ENCODE assay signal across 30 mouse cellular contexts in the genomic region with DNA sequence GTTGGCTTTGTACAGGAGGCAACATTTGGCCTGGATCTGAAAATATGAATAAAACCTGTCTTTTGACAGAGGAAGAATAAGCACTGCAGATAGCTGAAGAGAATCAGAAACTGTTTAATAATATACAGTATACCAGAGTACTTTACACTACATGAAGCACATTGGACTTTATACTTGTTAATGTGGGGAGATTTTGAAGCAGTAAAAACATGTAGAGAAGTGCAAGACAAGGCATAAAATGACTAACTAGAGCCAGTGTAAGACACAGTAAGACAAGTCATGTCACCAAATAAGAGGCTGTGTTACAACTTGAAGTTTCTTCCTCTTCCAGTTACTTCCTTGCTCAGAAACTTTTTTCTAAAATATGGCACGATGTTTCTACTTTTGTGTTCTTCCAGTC. TPM values are rescaled to one million over a fixed set of nuclear protein-coding genes. Genes with fewer than 3 reads are reported as not detected.
"Had no signal": no experiment of that assay in that cellular context is flagged by ENCODE, and none has a peak within 500 bp of the region (broad histone marks: within the 10 kb centered on the region; RNA-seq: fewer than 3 reads in every experiment).

No protein-coding gene starts in this region.

- H3K9me3 ChIP-seq: heart, embryonic 13.5 days; heart, embryonic 15.5 days; hindbrain, embryonic 13.5 days; hindbrain, embryonic 15.5 days; kidney, embryonic 15.5 days; limb, embryonic 10.5 days; limb, embryonic 12.5 days; liver, embryonic 15.5 days had no signal

- ATAC-seq: forebrain, postnatal 0 days; hindbrain, postnatal 0 days had no signal

- DNase-seq: forebrain, postnatal 0 days; gastrocnemius, postnatal 14 days; gastrocnemius, postnatal 36 days; heart, adult 11 months; heart, adult 2 months; heart, postnatal 14 days; heart, postnatal 36 days; kidney, adult 18-20 months; kidney, postnatal 25 days; kidney, postnatal 4 days; liver; liver, embryonic 13.5 days had no signal

- H3K36me3 ChIP-seq: heart, embryonic 13.5 days; heart, embryonic 15.5 days; hindbrain, embryonic 13.5 days; hindbrain, embryonic 15.5 days; kidney, embryonic 15.5 days; limb, embryonic 10.5 days; limb, embryonic 12.5 days; liver, embryonic 13.5 days; liver, embryonic 15.5 days had no signal

- H3K27me3 ChIP-seq: heart, embryonic 13.5 days; heart, embryonic 15.5 days; hindbrain, embryonic 13.5 days; hindbrain, embryonic 15.5 days; kidney, embryonic 15.5 days; limb, embryonic 12.5 days; liver, embryonic 13.5 days; liver, embryonic 15.5 days had no signal

- H3K4me2 ChIP-seq: heart, embryonic 11.5 days; heart, embryonic 13.5 days; heart, embryonic 15.5 days; hindbrain, embryonic 13.5 days; hindbrain, embryonic 15.5 days; kidney, embryonic 15.5 days; limb, embryonic 12.5 days; liver, embryonic 11.5 days; liver, embryonic 13.5 days; liver, embryonic 15.5 days had no signal

- H3K27ac ChIP-seq: heart, adult 2 months; heart, embryonic 13.5 days; heart, embryonic 15.5 days; hindbrain, embryonic 13.5 days; hindbrain, embryonic 15.5 days; hindbrain, postnatal 0 days; kidney, embryonic 15.5 days; layer of hippocampus, adult 2 months; left cerebral cortex, adult 2 months; limb, embryonic 10.5 days; limb, embryonic 12.5 days; liver, embryonic 13.5 days; liver, embryonic 15.5 days had no signal

- H3K4me1 ChIP-seq: heart, embryonic 13.5 days; heart, embryonic 15.5 days; hindbrain, embryonic 13.5 days; hindbrain, embryonic 15.5 days; kidney, embryonic 15.5 days; limb, embryonic 10.5 days; limb, embryonic 12.5 days; liver, embryonic 13.5 days; liver, embryonic 15.5 days had no signal

- H3K4me3 ChIP-seq: heart, adult 2 months; heart, embryonic 13.5 days; heart, embryonic 15.5 days; hindbrain, embryonic 13.5 days; hindbrain, embryonic 15.5 days; kidney, embryonic 15.5 days; layer of hippocampus, adult 2 months; left cerebral cortex, adult 2 months; limb, embryonic 10.5 days; limb, embryonic 12.5 days; liver, embryonic 13.5 days; liver, embryonic 15.5 days had no signal

- H3K9ac ChIP-seq: forebrain, postnatal 0 days; heart, embryonic 13.5 days; heart, embryonic 15.5 days; hindbrain, embryonic 13.5 days; hindbrain, embryonic 15.5 days; kidney, embryonic 15.5 days; limb, embryonic 12.5 days; liver, embryonic 13.5 days; liver, embryonic 15.5 days had no signal

RNA-seq across cellular contexts. Expression of a gene that starts 22.3 kb away (rescaled TPM):
- polyA plus RNA-seq: forebrain, postnatal 0 days; gonadal fat pad, adult 2 months; heart, adult 2 months; heart, embryonic 13.5 days; heart, embryonic 15.5 days; hindbrain, embryonic 11.5 days; hindbrain, embryonic 13.5 days; hindbrain, embryonic 15.5 days; hindbrain, postnatal 0 days; limb, embryonic 10.5 days; limb, embryonic 12.5 days; limb, embryonic 14.5 days had no signal

RNA-seq across cellular contexts. Expression of a gene that starts 33.1 kb away (rescaled TPM):
- polyA plus RNA-seq: forebrain, postnatal 0 days; gonadal fat pad, adult 2 months; heart, adult 2 months; heart, embryonic 11.5 days; heart, embryonic 13.5 days; heart, embryonic 15.5 days; heart, postnatal 0 days; hindbrain, embryonic 11.5 days; hindbrain, embryonic 13.5 days; hindbrain, embryonic 15.5 days; hindbrain, postnatal 0 days; intestine, embryonic 14.5 days; kidney, embryonic 15.5 days; limb, embryonic 10.5 days; limb, embryonic 12.5 days; limb, embryonic 14.5 days; liver, embryonic 11.5 days; liver, embryonic 13.5 days; liver, embryonic 15.5 days had no signal
